Mouse (Mus musculus) hindbrain, postnatal 0 days (tissue): ENCODE measurements at regions not wholly inside any gene's neighbourhood (a gene's known extent, or its start where the extent isn't known, plus 50 kb on each side); places are given as distances from the start of the nearest gene placed in this dataset.
A peak's percentile ranks its signal among the peaks of the same experiment; 100 is the strongest.

Experiments used
- ATAC-seq: fragments of 200-750 bp; cut with Nextera tagmentation; 2 replicates; pipeline ENCODE4 v1.8.0; 2017; ENCODE audit warnings: mild to moderate bottlenecking, moderate TSS enrichment, moderate library complexity
- DNase-seq: peaks from one replicate; pipeline ENCODE4 v3.0.0-alpha.2; 2015; ENCODE audit warnings: low spot score
- H3K27ac ChIP-seq: fragments of 300-500 bp; sonication (generic); 2 replicates; pipeline ENCODE4 v1.5.1; 2014; ENCODE audit warnings: mild to moderate bottlenecking
- H3K27me3 ChIP-seq: fragments of 300-500 bp; sonication (generic); 2 replicates; pipeline ENCODE4 v1.6.1; 2014; ENCODE audit warnings: low read length, mixed read lengths; ENCODE audit not compliant: insufficient read depth
- H3K36me3 ChIP-seq: fragments of 300-500 bp; sonication (generic); 2 replicates; pipeline ENCODE4 v1.6.1; 2014; ENCODE audit warnings: low read length, mixed read lengths; ENCODE audit not compliant: insufficient read depth
- H3K4me1 ChIP-seq: fragments of 300-500 bp; sonication (generic); 2 replicates; pipeline ENCODE4 v1.6.1; 2014; ENCODE audit warnings: antibody characterized with exemption, low read length, mixed read lengths; ENCODE audit not compliant: insufficient read depth
- H3K4me2 ChIP-seq: fragments of 300-500 bp; sonication (generic); 2 replicates; pipeline ENCODE4 v1.6.1; 2014; ENCODE audit warnings: low read depth, mild to moderate bottlenecking, low read length, moderate library complexity, mixed read lengths
- H3K4me3 ChIP-seq: fragments of 300-500 bp; sonication (generic); 2 replicates; pipeline ENCODE4 v1.5.1; 2014; ENCODE audit warnings: low read length
- H3K9ac ChIP-seq: fragments of 300-500 bp; sonication (generic); replicated peaks from 2 replicates; pipeline ENCODE4 v1.6.1; 2014; ENCODE audit warnings: mild to moderate bottlenecking, low read length, moderate library complexity, mixed read lengths
- H3K9me3 ChIP-seq: fragments of 300-500 bp; sonication (generic); 2 replicates; pipeline ENCODE4 v1.6.1; 2016; ENCODE audit warnings: low read length, mixed read lengths
- CTCF ChIP-seq: IDR thresholded peaks from 2 replicates; pipeline ENCODE4 v1.5.1; 2016; ENCODE audit warnings: antibody characterized with exemption, control low read depth, low read depth
- WGBS: fragments of 180-500 bp; shearing (Covaris S2); extraction: QIAGEN DNeasy Blood & Tissue Kit; methylation state at CpG from one replicate; pipeline ENCODE4 v1.1.7; 2014; 5-methylcytosine and 5-hydroxymethylcytosine counted together

GRCm38 (mm10) chr9:41328056-41328455 lies 166.6 kb upstream of the Ubash3b start:
- Histone ChIP-seq H3K4me3 (peak overlapping the region; percentile 18; the same call in 1 of the 2 replicates), H3K9ac (no peak overlapping the region; the same call in 1 of the 2 replicates), H3K4me2 (peak overlapping the region; percentile 52), H3K27me3 (no peaks in the 10 kb centered on the region), H3K9me3 (no peaks in the 10 kb centered on the region), H3K36me3 (no peaks in the 10 kb centered on the region), H3K27ac (0 out of 2 replicates have a peak overlapping the region, but pooled peaks have one; percentile 16), H3K4me1 (peaks cover 4% of the 10 kb centered on the region; the same call in 1 of the 2 replicates)
- TF ChIP-seq CTCF = no peak
- DNase-seq (no peak), ATAC-seq (no peak)
- 8% methylated on average over 1 of the region's 1 CpGs for WGBS

- Histone ChIP-seq H3K4me2 (peak overlapping the region; percentile 52), H3K9ac (no peak overlapping the region), H3K27ac (0 out of 2 replicates have a peak overlapping the region, but pooled peaks have one; percentile 16), H3K4me3 (no peak overlapping the region), H3K9me3 (no peaks in the 10 kb centered on the region), H3K36me3 (no peaks in the 10 kb centered on the region), H3K4me1 (peaks cover 4% of the 10 kb centered on the region; the same call in 1 of the 2 replicates), H3K27me3 (no peaks in the 10 kb centered on the region)
- DNase-seq (no peak), ATAC-seq (no peak)
- no peak for TF ChIP-seq CTCF
- 15% methylated on average over 1 of the region's 1 CpGs for WGBS
These were observed 166.1 kb upstream of the Ubash3b start for GRCm38 (mm10) chr9:41327561-41327960.

GRCm38 (mm10) chr9:41326772-41327560 lies 165.5 kb upstream of the Ubash3b start:
- DNase-seq = peak; percentile 69
- Histone ChIP-seq H3K36me3 (no peaks in the 10 kb centered on the region), H3K9ac (no peak overlapping the region), H3K4me2 (peak overlapping the region; percentile 42), H3K27me3 (no peaks in the 10 kb centered on the region), H3K9me3 (no peaks in the 10 kb centered on the region), H3K4me1 (peaks cover 4% of the 10 kb centered on the region; the same call in 1 of the 2 replicates), H3K4me3 (no peak overlapping the region), H3K27ac (peak overlapping the region; percentile 76)
- peak; percentile 61; the same call in 1 of the 2 replicates for ATAC-seq
- TF ChIP-seq CTCF = no peak
- 10% methylated on average over 10 of the region's 10 CpGs for WGBS

- 85% methylated on average over 7 of the region's 7 CpGs for WGBS
- no peak overlapping the region for H3K27ac ChIP-seq
- ATAC-seq = no peak
- TF ChIP-seq CTCF = no peak
- H3K36me3 ChIP-seq = no peaks in the 10 kb centered on the region
- H3K27me3 ChIP-seq = no peaks in the 10 kb centered on the region
- no peak overlapping the region for H3K4me2 ChIP-seq
- no peaks in the 10 kb centered on the region for H3K9me3 ChIP-seq
- H3K4me3 ChIP-seq = no peak overlapping the region
- H3K9ac ChIP-seq = no peak overlapping the region
- H3K4me1 ChIP-seq = no peaks in the 10 kb centered on the region
- no peak for DNase-seq
These were observed 160.0 kb upstream of the Ubash3b start for GRCm38 (mm10) chr9:41321521-41321920.

GRCm38 (mm10) chr9:41319066-41319465 lies 157.6 kb upstream of the Ubash3b start:
- 71% methylated on average over 2 of the region's 2 CpGs for WGBS
- DNase-seq (no peak), ATAC-seq (no peak)
- Histone ChIP-seq H3K27ac (no peak overlapping the region), H3K9me3 (no peaks in the 10 kb centered on the region), H3K36me3 (no peaks in the 10 kb centered on the region), H3K4me1 (no peaks in the 10 kb centered on the region), H3K4me3 (no peak overlapping the region), H3K27me3 (no peaks in the 10 kb centered on the region), H3K4me2 (no peak overlapping the region), H3K9ac (no peak overlapping the region)
- TF ChIP-seq CTCF = no peak

GRCm38 (mm10) chr9:41306229-41306628 lies 144.7 kb upstream of the Ubash3b start:
- no peak for DNase-seq
- Histone ChIP-seq H3K9me3 (0 out of 2 replicates have a peak, but pooled peaks cover 3% of the 10 kb centered on the region), H3K4me2 (no peak overlapping the region), H3K36me3 (no peaks in the 10 kb centered on the region), H3K4me3 (no peak overlapping the region), H3K4me1 (peaks cover 11% of the 10 kb centered on the region; the same call in 1 of the 2 replicates), H3K27me3 (no peaks in the 10 kb centered on the region), H3K9ac (no peak overlapping the region), H3K27ac (no peak overlapping the region)
- no peak for TF ChIP-seq CTCF
- ATAC-seq = no peak

GRCm38 (mm10) chr9:41303494-41303828 lies 142.0 kb upstream of the Ubash3b start:
- DNase-seq (no peak), ATAC-seq (peak; percentile 43; the same call in 1 of the 2 replicates)
- peaks cover 11% of the 10 kb centered on the region; the same call in 1 of the 2 replicates for H3K4me1 ChIP-seq
- H3K4me2 ChIP-seq = peak overlapping the region; percentile 21
- H3K4me3 ChIP-seq = no peak overlapping the region
- no peak overlapping the region for H3K9ac ChIP-seq
- TF ChIP-seq CTCF = no peak
- H3K36me3 ChIP-seq = no peaks in the 10 kb centered on the region
- WGBS = 18% methylated on average over 3 of the region's 3 CpGs
- H3K27me3 ChIP-seq = no peaks in the 10 kb centered on the region
- 0 out of 2 replicates have a peak, but pooled peaks cover 3% of the 10 kb centered on the region for H3K9me3 ChIP-seq
- H3K27ac ChIP-seq = peak overlapping the region; percentile 54; the same call in 1 of the 2 replicates
